Mouse (Mus musculus) hindbrain, embryonic 13.5 days (tissue): ENCODE measurements around the gene Insyn1. TPM values are rescaled to one million over a fixed set of nuclear protein-coding genes. Genes with fewer than 3 reads are reported as not detected.
A peak's percentile ranks its signal among the peaks of the same experiment; 100 is the strongest.

Experiments used
- ATAC-seq: fragments of 200-750 bp; cut with Nextera tagmentation; 2 replicates; pipeline ENCODE4 v1.8.0; 2017; ENCODE audit warnings: moderate TSS enrichment; ENCODE audit not compliant: low FRiP score
- H3K27ac ChIP-seq: fragments of 300-500 bp; sonication (generic); 2 replicates; pipeline ENCODE4 v1.5.1; 2015; ENCODE audit warnings: inconsistent platforms, mild to moderate bottlenecking, moderate library complexity
- H3K27me3 ChIP-seq: fragments of 300-500 bp; sonication (generic); 2 replicates; pipeline ENCODE4 v1.6.1; 2015; ENCODE audit warnings: mild to moderate bottlenecking, inconsistent platforms
- H3K36me3 ChIP-seq: fragments of 300-500 bp; sonication (generic); 2 replicates; pipeline ENCODE4 v1.6.1; 2015; ENCODE audit warnings: mild to moderate bottlenecking, inconsistent platforms
- H3K4me1 ChIP-seq: fragments of 300-500 bp; sonication (generic); replicated peaks from 2 replicates; pipeline ENCODE4 v1.6.1; 2015; ENCODE audit warnings: inconsistent platforms
- H3K4me2 ChIP-seq: fragments of 300-500 bp; sonication (generic); 2 replicates; pipeline ENCODE4 v1.6.1; 2015; ENCODE audit warnings: inconsistent platforms, mild to moderate bottlenecking, moderate library complexity
- H3K4me3 ChIP-seq: fragments of 300-500 bp; sonication (generic); 2 replicates; pipeline ENCODE4 v1.5.1; 2015; ENCODE audit warnings: mild to moderate bottlenecking, inconsistent platforms
- H3K9ac ChIP-seq: fragments of 300-500 bp; sonication (generic); 2 replicates; pipeline ENCODE4 v1.6.1; 2015; ENCODE audit warnings: mild to moderate bottlenecking, inconsistent platforms
- H3K9me3 ChIP-seq: fragments of 300-500 bp; sonication (generic); 2 replicates; pipeline ENCODE4 v1.6.1; 2016; ENCODE audit warnings: inconsistent platforms
- WGBS: fragments of 180-500 bp; shearing (Covaris S2); methylation state at CpG from one replicate; pipeline ENCODE4 v1.1.7; 2015; 5-methylcytosine and 5-hydroxymethylcytosine counted together
- polyA plus RNA-seq: library from polyadenylated mRNA; unstranded; fragments of >200 nt; fragmentation: Nextera tagmentation; extraction: Ambion mirVana; gene quantifications from 2 replicates; pipeline ENCODE4 v1.2.1, GENCODE M21; 2015

Insyn1 gene
- polyA plus RNA-seq, 1 experiment from 2014 or later = 6.8 TPM

- H3K4me3 ChIP-seq = no peak overlapping the region
- no peak for ATAC-seq
- no peak overlapping the region for H3K27ac ChIP-seq
- 75% methylated on average over 2 of the region's 2 CpGs for WGBS
- peaks cover 65% of the 10 kb centered on the region for H3K4me1 ChIP-seq
- H3K27me3 ChIP-seq = peaks cover 16% of the 10 kb centered on the region
- H3K9ac ChIP-seq = no peak overlapping the region
- peaks cover 17% of the 10 kb centered on the region for H3K36me3 ChIP-seq
- H3K9me3 ChIP-seq = no peaks in the 10 kb centered on the region
- H3K4me2 ChIP-seq = no peak overlapping the region
Measured at GRCm38 (mm10) chr9:58495035-58495434, 6.6 kb downstream of the Insyn1 start.

GRCm38 (mm10) chr9:58496470-58497182 is 8.2 kb downstream of the Insyn1 start:
- ATAC-seq = no peak
- 25% methylated on average over 4 of the region's 4 CpGs for WGBS
- Histone ChIP-seq H3K9me3 (no peaks in the 10 kb centered on the region), H3K27me3 (0 out of 2 replicates have a peak, but pooled peaks cover 6% of the 10 kb centered on the region), H3K9ac (peak overlapping the region; percentile 39; the same call in 1 of the 2 replicates), H3K27ac (no peak overlapping the region), H3K4me2 (no peak overlapping the region), H3K4me3 (no peak overlapping the region), H3K4me1 (peaks cover 49% of the 10 kb centered on the region), H3K36me3 (peaks cover 20% of the 10 kb centered on the region)

GRCm38 (mm10) chr9:58497942-58498341 is 9.5 kb downstream of the Insyn1 start:
- no peaks in the 10 kb centered on the region for H3K27me3 ChIP-seq
- H3K4me2 ChIP-seq = no peak overlapping the region
- no peak overlapping the region for H3K4me3 ChIP-seq
- WGBS = 66% methylated on average over 4 of the region's 4 CpGs
- H3K9ac ChIP-seq = no peak overlapping the region
- H3K27ac ChIP-seq = no peak overlapping the region
- ATAC-seq = no peak
- H3K36me3 ChIP-seq = peaks cover 12% of the 10 kb centered on the region
- H3K4me1 ChIP-seq = peaks cover 40% of the 10 kb centered on the region
- no peaks in the 10 kb centered on the region for H3K9me3 ChIP-seq

- no peak overlapping the region for H3K4me3 ChIP-seq
Measured at GRCm38 (mm10) chr9:58500946-58501345, 12.5 kb downstream of the Insyn1 start.

GRCm38 (mm10) chr9:58507216-58508005 is 19.0 kb downstream of the Insyn1 start:
- 77% methylated on average over 8 of the region's 8 CpGs for WGBS
- Histone ChIP-seq H3K9ac (no peak overlapping the region), H3K4me1 (peaks cover 6% of the 10 kb centered on the region), H3K36me3 (no peaks in the 10 kb centered on the region), H3K4me2 (no peak overlapping the region), H3K9me3 (no peaks in the 10 kb centered on the region), H3K27ac (no peak overlapping the region), H3K4me3 (no peak overlapping the region), H3K27me3 (no peaks in the 10 kb centered on the region)
- no peak for ATAC-seq

More at GRCm38 (mm10) chr9:58500946-58501345, 12.5 kb downstream of the Insyn1 start:
- Histone ChIP-seq H3K36me3 (peaks cover 12% of the 10 kb centered on the region), H3K4me2 (no peak overlapping the region), H3K4me1 (peaks cover 21% of the 10 kb centered on the region), H3K27me3 (no peaks in the 10 kb centered on the region), H3K9me3 (no peaks in the 10 kb centered on the region), H3K9ac (no peak overlapping the region), H3K27ac (no peak overlapping the region)
- WGBS = 92% methylated on average over 5 of the region's 5 CpGs
- no peak for ATAC-seq

- Histone ChIP-seq H3K36me3 (no peaks in the 10 kb centered on the region), H3K4me1 (peaks cover 25% of the 10 kb centered on the region), H3K4me2 (no peak overlapping the region), H3K9ac (no peak overlapping the region), H3K27me3 (no peaks in the 10 kb centered on the region), H3K27ac (no peak overlapping the region), H3K4me3 (no peak overlapping the region), H3K9me3 (no peaks in the 10 kb centered on the region)
- no peak for ATAC-seq
- 86% methylated on average over 5 of the region's 5 CpGs for WGBS
Measured at GRCm38 (mm10) chr9:58510452-58510851, 22.0 kb downstream of the Insyn1 start.

GRCm38 (mm10) chr9:58513749-58514148 is 25.3 kb downstream of the Insyn1 start:
- peak; percentile 46; the same call in 1 of the 2 replicates for ATAC-seq
- no peak overlapping the region for H3K4me3 ChIP-seq

GRCm38 (mm10) chr9:58516480-58516879 is 28.1 kb downstream of the Insyn1 start:
- Histone ChIP-seq H3K36me3 (no peaks in the 10 kb centered on the region), H3K27me3 (no peaks in the 10 kb centered on the region), H3K9ac (no peak overlapping the region), H3K4me2 (no peak overlapping the region), H3K4me3 (no peak overlapping the region), H3K4me1 (peaks cover 35% of the 10 kb centered on the region), H3K9me3 (no peaks in the 10 kb centered on the region), H3K27ac (no peak overlapping the region)
- no peak for ATAC-seq
- 86% methylated on average over 3 of the region's 3 CpGs for WGBS

More at GRCm38 (mm10) chr9:58513749-58514148, 25.3 kb downstream of the Insyn1 start:
- Histone ChIP-seq H3K27ac (peak overlapping the region; percentile 69), H3K4me1 (peaks cover 31% of the 10 kb centered on the region), H3K27me3 (no peaks in the 10 kb centered on the region), H3K9me3 (no peaks in the 10 kb centered on the region), H3K9ac (no peak overlapping the region), H3K36me3 (no peaks in the 10 kb centered on the region), H3K4me2 (no peak overlapping the region)
- 49% methylated on average over 5 of the region's 5 CpGs for WGBS

GRCm38 (mm10) chr9:58517866-58518750 is 29.7 kb downstream of the Insyn1 start:
- Histone ChIP-seq H3K4me2 (no peak overlapping the region), H3K4me3 (no peak overlapping the region), H3K27me3 (no peaks in the 10 kb centered on the region), H3K27ac (no peak overlapping the region), H3K4me1 (peaks cover 35% of the 10 kb centered on the region), H3K9ac (no peak overlapping the region), H3K36me3 (no peaks in the 10 kb centered on the region), H3K9me3 (no peaks in the 10 kb centered on the region)
- no peak for ATAC-seq
- 44% methylated on average over 9 of the region's 9 CpGs for WGBS

GRCm38 (mm10) chr9:58519953-58520352 is 31.6 kb downstream of the Insyn1 start:
- Histone ChIP-seq H3K27ac (no peak overlapping the region), H3K9ac (no peak overlapping the region), H3K27me3 (no peaks in the 10 kb centered on the region), H3K9me3 (no peaks in the 10 kb centered on the region), H3K4me1 (peaks cover 19% of the 10 kb centered on the region), H3K4me2 (no peak overlapping the region), H3K36me3 (peaks cover 10% of the 10 kb centered on the region), H3K4me3 (no peak overlapping the region)
- ATAC-seq = no peak
- WGBS = 86% methylated on average over 3 of the region's 3 CpGs

GRCm38 (mm10) chr9:58520816-58521581 is 32.6 kb downstream of the Insyn1 start:
- Histone ChIP-seq H3K4me3 (no peak overlapping the region), H3K27ac (no peak overlapping the region), H3K27me3 (no peaks in the 10 kb centered on the region), H3K4me1 (peaks cover 18% of the 10 kb centered on the region), H3K9me3 (no peaks in the 10 kb centered on the region), H3K4me2 (no peak overlapping the region), H3K9ac (no peak overlapping the region), H3K36me3 (peaks cover 20% of the 10 kb centered on the region)
- 82% methylated on average over 5 of the region's 5 CpGs for WGBS
- no peak for ATAC-seq
